Mouse (Mus musculus): ENCODE data around the gene 4930407I10Rik. TPM values are rescaled to one million over a fixed set of nuclear protein-coding genes. Genes with fewer than 3 reads are reported as not detected.

4930407I10Rik gene
- polyA plus RNA-seq, 1 experiment from 2014 or later = not detected

Other genes starting within 250 kb of the 4930407I10Rik start
- 11.7 and 14.9 TPM in 2 replicates for gene Tob2, start 200.4 kb upstream of the 4930407I10Rik start, polyA plus RNA-seq (2015; fragmentation: Nextera tagmentation; extraction: Ambion mirVana)
- gene Phf5a, start 187.2 kb upstream of the 4930407I10Rik start, polyA plus RNA-seq (2015; fragmentation: Nextera tagmentation; extraction: Ambion mirVana) = 72.6 and 79.6 TPM in 2 replicates
- gene Aco2, start 186.8 kb upstream of the 4930407I10Rik start, polyA plus RNA-seq (2015; fragmentation: Nextera tagmentation; extraction: Ambion mirVana) = 109 and 114 TPM in 2 replicates
- 53.2 and 55.3 TPM in 2 replicates for gene Polr3h, start 132.9 kb upstream of the 4930407I10Rik start, polyA plus RNA-seq (2015; fragmentation: Nextera tagmentation; extraction: Ambion mirVana)
- 0.83 and 1.3 TPM in 2 replicates for gene Csdc2, start 122.4 kb upstream of the 4930407I10Rik start, polyA plus RNA-seq (2015; fragmentation: Nextera tagmentation; extraction: Ambion mirVana)
- gene Pmm1, start 98.2 kb upstream of the 4930407I10Rik start, polyA plus RNA-seq (2015; fragmentation: Nextera tagmentation; extraction: Ambion mirVana) = 13.6 and 14.9 TPM in 2 replicates
- not detected in 2 replicates for gene 1700029P11Rik, start 78.6 kb upstream of the 4930407I10Rik start, polyA plus RNA-seq (2015; fragmentation: Nextera tagmentation; extraction: Ambion mirVana)
- gene Xrcc6, start 71.3 kb upstream of the 4930407I10Rik start, polyA plus RNA-seq (2015; fragmentation: Nextera tagmentation; extraction: Ambion mirVana) = 48.4 and 52.7 TPM in 2 replicates
- gene Desi1, start 25.3 kb upstream of the 4930407I10Rik start, polyA plus RNA-seq (2015; fragmentation: Nextera tagmentation; extraction: Ambion mirVana) = 10.7 and 11.5 TPM in 2 replicates
- 111 and 121 TPM in 2 replicates for gene Snu13, start 11.6 kb upstream of the 4930407I10Rik start, polyA plus RNA-seq (2015; fragmentation: Nextera tagmentation; extraction: Ambion mirVana)
- not detected in 2 replicates for gene Mei1, start 10.8 kb downstream of the 4930407I10Rik start, polyA plus RNA-seq (2015; fragmentation: Nextera tagmentation; extraction: Ambion mirVana)
- gene Ccdc134, start 68.8 kb downstream of the 4930407I10Rik start, polyA plus RNA-seq (2015; fragmentation: Nextera tagmentation; extraction: Ambion mirVana) = 5.3 and 5.5 TPM in 2 replicates
- 51.9 and 53.2 TPM in 2 replicates for gene Srebf2, start 88.0 kb downstream of the 4930407I10Rik start, polyA plus RNA-seq (2015; fragmentation: Nextera tagmentation; extraction: Ambion mirVana)
- 0.11 TPM in 2 replicates for gene Shisa8, start 153.7 kb downstream of the 4930407I10Rik start, polyA plus RNA-seq (2015; fragmentation: Nextera tagmentation; extraction: Ambion mirVana)
- gene Tnfrsf13c, start 165.2 kb downstream of the 4930407I10Rik start, polyA plus RNA-seq (2015; fragmentation: Nextera tagmentation; extraction: Ambion mirVana) = 0.40 and 0.93 TPM in 2 replicates
- gene Cenpm, start 185.6 kb downstream of the 4930407I10Rik start, polyA plus RNA-seq (2015; fragmentation: Nextera tagmentation; extraction: Ambion mirVana) = 27.1 and 31.0 TPM in 2 replicates
- gene 1500009C09Rik, start 193.2 kb downstream of the 4930407I10Rik start, polyA plus RNA-seq (2015; fragmentation: Nextera tagmentation; extraction: Ambion mirVana) = not detected in 2 replicates
- gene Sept3, start 215.7 kb downstream of the 4930407I10Rik start, polyA plus RNA-seq (2015; fragmentation: Nextera tagmentation; extraction: Ambion mirVana) = 0.32 TPM in 1 of 2 replicates, not detected in the other
- 0.08 TPM in 1 of 2 replicates, not detected in the other for gene Wbp2nl, start 239.8 kb downstream of the 4930407I10Rik start, polyA plus RNA-seq (2015; fragmentation: Nextera tagmentation; extraction: Ambion mirVana)